In genomic region chr4:126556809-126557711, GRCm38 (mm10) we compare ENCODE assay signal across 1 mouse cellular context.
TF ChIP-seq lines count a peak whose summit lies in the region.

Clspn (plus strand) TSS chr4:126556935.

TF ChIP-seq in MEL, 35 proteins besides CTCF, POLR2A, EP300 and RAD21 (continued from another document):
- TF ChIP-seq BHLHE40 (IDR thresholded peaks at IDR 0.05; ENCODE audit: borderline replicate concordance, low read depth, low read length) (no peak), ZNF384 (IDR thresholded peaks at IDR 0.05; ENCODE audit: low read depth, low read length) (peak; percentile 98)
